Mouse (Mus musculus) thymus, postnatal 0 days (tissue): ENCODE measurements around the gene Trim52. TPM values are rescaled to one million over a fixed set of nuclear protein-coding genes. Genes with fewer than 3 reads are reported as not detected.

Source experiments
- DNase-seq: peaks from one replicate; pipeline ENCODE4 v3.0.0-alpha.2; 2015; ENCODE audit warnings: low spot score
- polyA plus RNA-seq: library from polyadenylated mRNA; unstranded; fragments of >200 nt; fragmentation: Nextera tagmentation; extraction: Ambion mirVana; gene quantifications from 2 replicates; pipeline ENCODE4 v1.2.1, GENCODE M21; 2015

Trim52 gene
- not detected in 2 replicates for polyA plus RNA-seq

GRCm38 (mm10) chr14:106105980-106106379, at the start of gene Trim52:
Trim52 (plus strand) TSS chr14:106106198.
- DNase-seq, result no peak

DNA sequence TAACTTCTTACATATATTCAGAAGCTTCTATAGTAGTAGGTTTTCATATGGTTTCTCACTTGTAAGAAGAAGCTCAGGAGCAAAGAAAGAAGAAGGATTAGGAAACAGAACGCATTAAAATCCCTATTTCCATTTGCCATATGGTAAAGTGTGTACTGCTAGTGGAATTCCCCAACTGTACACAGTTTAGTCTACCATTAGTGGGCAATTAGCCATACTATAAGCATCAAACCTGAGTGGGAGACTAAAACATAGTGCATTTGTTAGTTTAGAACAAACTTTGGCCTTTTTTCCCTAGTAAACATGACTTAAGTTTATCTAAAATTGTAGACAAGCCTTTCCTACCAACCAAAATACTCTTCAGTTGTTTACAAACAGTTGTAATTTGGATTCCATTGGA, 33.4 kb upstream of the Trim52 start:
- DNase-seq, result no peak

- no peak for DNase-seq
Observed at GRCm38 (mm10) chr14:106075181-106076064, 30.6 kb upstream of the Trim52 start.

DNA sequence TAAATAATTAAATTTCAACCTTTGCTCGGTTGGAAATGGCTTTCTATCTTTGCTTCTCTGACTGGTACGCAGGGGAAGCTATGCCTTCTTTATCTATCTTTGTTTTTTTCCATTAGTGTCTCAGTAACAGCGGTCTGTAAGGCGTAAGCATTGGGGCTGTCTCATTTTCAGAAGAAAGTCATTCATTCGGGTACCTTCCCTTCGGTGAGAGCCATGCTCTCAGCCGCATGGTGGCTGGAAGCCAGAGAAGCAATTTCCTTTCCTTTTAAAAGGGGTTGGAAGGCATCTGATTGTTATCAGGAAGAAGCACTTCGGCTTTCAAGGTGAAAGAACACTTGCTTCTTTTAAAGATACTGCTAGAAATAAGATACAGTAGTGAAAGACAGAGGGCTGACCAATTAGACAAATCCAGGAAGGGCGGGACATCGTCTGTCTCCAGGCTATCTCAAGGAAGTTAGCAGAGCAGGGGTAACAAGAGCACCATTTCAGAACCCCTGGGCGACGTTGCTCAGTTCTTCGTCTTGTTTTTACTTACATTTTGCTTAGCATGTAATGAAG, 17.4 kb upstream of the Trim52 start:
- DNase-seq, result no peak

- DNase-seq, result no peak
Observed at GRCm38 (mm10) chr14:106096816-106097215, 9.2 kb upstream of the Trim52 start.

- no peak for DNase-seq
Observed at GRCm38 (mm10) chr14:106100858-106101257, 5.1 kb upstream of the Trim52 start.

DNA sequence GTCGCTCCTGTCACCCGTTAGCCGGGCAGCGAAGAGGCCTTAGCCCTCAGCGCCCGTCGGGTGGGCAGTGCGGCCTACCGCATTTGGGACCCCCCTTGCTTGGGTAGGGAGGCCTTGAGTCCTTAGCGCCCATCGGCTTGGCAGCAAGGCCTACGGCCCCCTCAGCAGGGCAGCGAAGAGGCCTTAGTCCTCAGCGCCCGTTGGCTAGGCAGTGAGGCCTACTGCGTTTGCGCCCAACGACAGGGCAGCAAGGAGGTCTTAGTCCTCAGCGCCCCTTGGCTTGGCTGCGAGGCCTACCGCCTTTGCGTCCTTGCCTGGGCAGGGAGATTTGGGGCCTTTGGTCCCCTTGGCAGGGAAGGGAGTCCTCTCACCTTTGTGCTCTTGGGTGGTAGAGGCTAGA, 427 bp downstream of the Trim52 start:
- no peak for DNase-seq

DNA sequence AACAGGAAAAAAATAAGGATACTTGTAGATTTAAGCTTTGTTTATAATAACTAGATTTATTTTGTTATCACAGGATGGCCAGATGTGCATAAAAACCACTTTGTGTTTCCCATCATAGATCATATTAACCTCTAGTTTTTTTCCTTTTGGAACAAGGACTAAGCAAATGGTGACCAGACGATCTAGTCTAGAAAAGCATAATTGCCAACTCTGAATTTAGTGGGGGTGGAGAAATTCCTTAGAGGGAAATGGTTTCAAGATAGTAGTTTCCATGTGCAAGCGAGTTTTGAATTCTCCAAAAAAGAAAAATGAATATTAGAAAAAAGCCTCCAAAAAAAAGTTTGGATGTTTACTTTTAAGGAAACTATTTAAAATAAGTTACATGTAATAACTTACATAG, 13.4 kb downstream of the Trim52 start:
- DNase-seq, result no peak

DNA sequence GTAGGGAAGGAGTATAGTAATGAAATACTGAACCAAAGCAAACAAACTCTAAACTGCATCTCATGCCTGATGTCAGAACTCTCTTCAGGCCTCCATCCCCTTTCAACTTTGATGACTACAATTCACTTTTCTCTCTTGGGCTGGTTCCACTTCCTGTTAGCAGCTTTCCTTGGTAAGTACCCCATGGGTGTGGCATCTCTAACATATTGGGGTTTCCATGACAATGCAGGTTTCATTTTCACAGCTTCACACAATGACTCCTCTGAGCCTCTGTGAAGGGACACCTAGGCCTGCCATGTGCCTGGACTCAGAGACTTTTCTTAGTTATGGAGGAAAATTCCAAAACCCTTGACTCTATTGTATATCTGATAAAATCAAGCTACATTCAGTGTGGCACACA, 30.3 kb downstream of the Trim52 start:
- no peak for DNase-seq

DNA sequence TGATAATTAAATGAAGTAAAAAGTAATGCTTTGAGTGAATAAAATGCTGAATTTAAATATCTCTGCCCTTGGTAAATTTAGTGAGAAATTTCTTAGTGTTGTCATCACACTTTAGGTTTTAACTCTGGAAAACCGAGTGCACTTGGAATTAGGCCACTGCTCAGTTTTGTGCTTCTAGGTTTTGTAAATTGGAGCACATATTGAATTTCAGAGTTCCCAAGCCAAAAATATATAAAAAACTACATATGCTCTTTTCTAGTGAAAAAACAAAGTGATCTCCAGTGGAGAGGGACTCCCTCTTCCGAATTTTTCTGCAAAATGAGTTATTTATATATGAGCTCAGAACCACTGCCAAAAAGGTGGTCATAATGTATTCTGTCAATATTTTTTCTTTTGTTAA, 45.2 kb downstream of the Trim52 start:
- no peak for DNase-seq

GRCm38 (mm10) chr14:106154879-106155576, 49.0 kb downstream of the Trim52 start:
- no peak for DNase-seq

DNA sequence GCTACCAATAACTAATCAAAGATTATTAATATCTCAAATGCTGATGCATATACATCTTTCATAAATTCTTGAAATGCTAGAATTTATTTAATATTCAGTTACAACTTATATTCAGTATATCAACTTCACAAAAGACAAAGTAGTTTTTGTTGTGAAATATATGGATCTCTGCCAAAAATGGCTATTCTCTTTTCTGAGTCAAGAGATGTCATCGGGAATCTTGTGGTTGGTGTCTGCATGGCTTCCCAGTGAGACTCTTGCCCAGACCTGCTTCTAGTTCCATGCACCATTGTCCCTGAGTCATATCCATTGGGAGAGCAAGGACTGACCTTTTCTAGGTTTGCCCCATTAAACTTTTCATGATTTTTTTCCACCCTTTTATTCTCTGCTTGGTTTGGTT, 50.5 kb downstream of the Trim52 start:
- DNase-seq, result no peak

DNA sequence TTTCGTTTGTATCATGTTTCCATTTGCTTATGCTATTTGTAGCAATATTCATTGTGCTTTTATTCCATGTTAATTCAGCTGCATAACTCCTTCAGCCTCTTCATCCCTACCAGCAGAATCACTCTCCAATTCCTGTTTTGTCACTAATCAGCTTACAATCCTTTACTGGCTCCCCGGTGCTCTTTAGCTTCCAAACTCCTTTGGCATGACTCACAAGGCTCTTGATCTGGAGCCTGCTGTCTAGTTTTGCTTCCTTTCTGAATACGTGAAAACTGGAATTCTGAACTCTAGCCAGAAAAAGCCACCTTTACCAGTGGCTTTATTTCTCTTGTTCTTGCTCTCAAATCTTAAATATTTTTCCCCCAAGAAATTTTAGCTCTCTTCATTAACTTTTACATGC, 56.3 kb downstream of the Trim52 start:
- no peak for DNase-seq

GRCm38 (mm10) chr14:106163196-106163595, 57.2 kb downstream of the Trim52 start:
- no peak for DNase-seq

DNA sequence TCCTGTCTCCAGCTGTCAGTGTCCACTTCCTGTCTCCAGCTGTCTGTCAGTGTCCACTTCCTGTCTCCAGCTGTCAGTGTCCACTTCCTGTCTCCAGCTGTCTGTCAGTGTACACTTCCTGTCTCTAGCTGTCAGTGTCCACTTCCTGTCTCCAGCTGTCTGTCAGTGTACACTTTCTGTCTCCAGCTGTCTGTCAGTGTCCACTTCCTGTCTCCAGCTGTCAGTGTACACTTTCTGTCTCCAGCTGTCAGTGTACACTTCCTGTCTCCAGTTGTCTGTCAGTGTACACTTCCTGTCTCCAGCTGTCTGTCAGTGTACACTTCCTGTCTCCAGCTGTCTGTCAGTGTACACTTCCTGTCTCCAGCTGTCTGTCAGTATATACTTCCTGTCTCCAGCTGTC, 57.9 kb downstream of the Trim52 start:
- DNase-seq, result peak; percentile 22

GRCm38 (mm10) chr14:106176879-106177278, 70.9 kb downstream of the Trim52 start:
- no peak for DNase-seq

- DNase-seq, result no peak
Observed at GRCm38 (mm10) chr14:106178245-106178644, 72.2 kb downstream of the Trim52 start.

DNA sequence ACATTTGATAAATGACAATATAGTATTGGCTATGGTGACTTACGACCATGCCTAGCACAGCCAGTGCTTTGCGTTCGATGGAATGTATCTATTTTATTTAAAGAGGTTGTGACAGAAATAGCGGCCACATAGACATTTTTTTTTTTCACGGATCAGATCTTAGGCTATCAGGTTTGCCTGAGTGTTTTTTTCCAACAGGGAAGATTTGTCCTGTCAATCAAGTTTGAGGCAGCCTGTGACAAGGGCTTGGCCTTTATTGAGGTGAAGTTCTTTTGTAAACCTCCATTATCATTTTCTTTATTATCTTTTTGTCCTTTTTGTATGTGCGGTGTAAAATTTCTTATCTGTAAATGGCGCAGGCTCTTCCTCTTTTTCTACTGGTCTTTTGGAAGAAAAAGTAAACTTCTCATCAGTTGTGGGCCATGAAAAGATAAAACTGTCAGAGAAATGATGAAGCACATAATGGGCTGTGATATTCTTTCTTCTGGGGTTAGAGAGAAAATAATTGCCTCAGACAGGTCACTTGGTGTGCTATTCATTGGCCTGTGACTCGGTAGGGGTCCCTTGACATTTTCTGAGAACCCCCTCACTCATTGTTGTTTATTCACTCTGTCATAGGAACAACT, 73.2 kb downstream of the Trim52 start:
- no peak for DNase-seq

DNA sequence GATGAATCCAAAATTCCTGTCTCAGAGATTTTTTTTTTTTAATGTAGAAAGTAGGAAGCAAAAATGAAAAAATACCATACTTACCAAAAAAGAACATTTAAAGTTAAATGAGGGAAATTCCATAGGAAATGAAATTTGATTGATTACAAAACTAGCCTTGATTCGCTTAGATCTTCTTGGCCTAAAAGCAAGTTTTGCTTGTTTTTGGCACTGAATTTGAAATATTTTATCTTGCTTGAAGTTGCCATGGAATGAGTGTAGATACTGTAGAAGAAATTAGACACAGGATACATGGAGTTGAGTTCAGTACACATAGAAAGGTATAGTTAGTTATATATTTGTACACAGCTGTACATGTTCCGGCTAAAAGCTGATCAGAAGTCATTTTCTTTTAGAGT, 73.7 kb downstream of the Trim52 start:
- no peak for DNase-seq

DNA sequence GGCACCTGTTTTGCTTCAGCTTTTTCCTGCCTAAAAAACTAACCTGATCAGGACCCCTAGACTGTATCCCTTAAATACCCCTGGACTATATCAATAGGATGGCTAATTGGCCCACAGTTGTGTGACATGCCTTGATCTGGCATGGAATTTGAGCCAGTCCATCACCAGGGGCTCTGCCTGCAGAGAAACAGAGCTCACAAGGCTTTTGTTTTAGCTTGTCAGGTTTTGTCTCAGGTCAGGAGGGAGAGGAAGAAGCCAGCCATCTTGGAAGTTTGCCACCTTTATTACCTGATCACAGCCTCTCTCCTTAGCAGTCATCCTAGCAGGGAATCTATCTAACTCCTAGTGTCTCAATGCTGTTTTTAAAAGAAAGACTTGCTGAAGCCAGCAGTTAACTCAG, 74.6 kb downstream of the Trim52 start:
- DNase-seq, result no peak

GRCm38 (mm10) chr14:106183985-106184384, 78.0 kb downstream of the Trim52 start:
- no peak for DNase-seq
